Mouse (Mus musculus): ENCODE data around the gene Atp5h. TPM values are rescaled to one million over a fixed set of nuclear protein-coding genes. Genes with fewer than 3 reads are reported as not detected.

Gene Atp5h
- total RNA-seq, 2 experiments from 2014 or later = 406 to 440 TPM

GRCm38 (mm10) chr11:115439326-115439725, 19.6 kb upstream of the Atp5h start:
- no peak for DNase-seq (ENCODE audit: low spot score in 2 of 2)

GRCm38 (mm10) chr11:115437571-115438122, 17.9 kb upstream of the Atp5h start:
- no peak for DNase-seq (ENCODE audit: low spot score in 2 of 2)

- DNase-seq (ENCODE audit: low spot score in 2 of 2) = peak; percentile 41 to 58
Measured at GRCm38 (mm10) chr11:115435596-115436337, 16.0 kb upstream of the Atp5h start.

GRCm38 (mm10) chr11:115433342-115433741, 13.6 kb upstream of the Atp5h start:
- DNase-seq (ENCODE audit: low spot score in 2 of 2) = no peak

- no peak for DNase-seq (ENCODE audit: low spot score in 2 of 2)
Measured at GRCm38 (mm10) chr11:115432814-115433213, 13.1 kb upstream of the Atp5h start.

- DNase-seq (ENCODE audit: low spot score in 2 of 2) = no peak
Measured at GRCm38 (mm10) chr11:115430561-115430960, 10.8 kb upstream of the Atp5h start.

GRCm38 (mm10) chr11:115429307-115429706, 9.5 kb upstream of the Atp5h start:
- no peak for DNase-seq (ENCODE audit: low spot score in 2 of 2)

- DNase-seq (ENCODE audit: low spot score in 2 of 2) = peak; percentile 75 to 80
Measured at GRCm38 (mm10) chr11:115427482-115428331, 7.9 kb upstream of the Atp5h start.

- DNase-seq (ENCODE audit: low spot score in 2 of 2) = no peak
Measured at GRCm38 (mm10) chr11:115425671-115426070, 5.9 kb upstream of the Atp5h start.

- no peak for DNase-seq (ENCODE audit: low spot score in 2 of 2)
Measured at GRCm38 (mm10) chr11:115424666-115425065, 4.9 kb upstream of the Atp5h start.

GRCm38 (mm10) chr11:115423091-115423490, 3.3 kb upstream of the Atp5h start:
- DNase-seq (ENCODE audit: low spot score in 2 of 2) = no peak

- no peak for DNase-seq (ENCODE audit: low spot score in 2 of 2)
Measured at GRCm38 (mm10) chr11:115421972-115422371, 2.2 kb upstream of the Atp5h start.

- no peak for DNase-seq (ENCODE audit: low spot score in 2 of 2)
Measured at GRCm38 (mm10) chr11:115421328-115421727, 1.6 kb upstream of the Atp5h start.

- DNase-seq (ENCODE audit: low spot score in 2 of 2) = peak; percentile 71 to 76
Measured at GRCm38 (mm10) chr11:115420336-115421190, 801 bp upstream of the Atp5h start.

GRCm38 (mm10) chr11:115409556-115409955, 10.2 kb downstream of the Atp5h start:
- DNase-seq (ENCODE audit: low spot score in 2 of 2) = no peak

GRCm38 (mm10) chr11:115408266-115408920, 11.4 kb downstream of the Atp5h start:
- no peak for DNase-seq (ENCODE audit: low spot score in 2 of 2)

- no peak for DNase-seq (ENCODE audit: low spot score in 2 of 2)
Measured at GRCm38 (mm10) chr11:115406858-115407401, 12.8 kb downstream of the Atp5h start.

GRCm38 (mm10) chr11:115405723-115406122, 14.0 kb downstream of the Atp5h start:
- DNase-seq (ENCODE audit: low spot score in 2 of 2) = no peak

- DNase-seq (ENCODE audit: low spot score in 2 of 2) = peak; percentile 88 to 89
Measured at GRCm38 (mm10) chr11:115403338-115404124, 16.2 kb downstream of the Atp5h start, which contains the start of gene Mrpl58. TSS of gene Mrpl58 (plus strand) at chr11:115403752.
